Mouse (Mus musculus) CH12.LX (cell line): ENCODE measurements at regions not wholly inside any gene's neighbourhood (a gene's known extent, or its start where the extent isn't known, plus 50 kb on each side); places are given as distances from the start of the nearest gene placed in this dataset.

Experiments used
- DNase-seq: peaks from one replicate; pipeline ENCODE4 v3.0.0-alpha.2; 2013; ENCODE audit errors: extremely low read depth
- H3K27ac ChIP-seq: 2 replicates; pipeline ENCODE4 v1.5.1; 2012; ENCODE audit warnings: low read depth, mild to moderate bottlenecking, control low read depth, moderate library complexity; ENCODE audit not compliant: insufficient read depth
- H3K27me3 ChIP-seq: replicated peaks from 2 replicates; pipeline ENCODE3; 2012; ENCODE audit warnings: inconsistent platforms
- H3K36me3 ChIP-seq, 2 experiments: replicated peaks in 1 of 2; 2 replicates each; pipeline versions ENCODE3 to v1.6.1; 2012; ENCODE audit warnings: inconsistent platforms in 1 of 2, low read length in 1 of 2, mild to moderate bottlenecking in 1 of 2, mixed read lengths in 1 of 2, moderate library complexity in 1 of 2; ENCODE audit not compliant: control insufficient read depth in 1 of 2, insufficient read depth in 1 of 2
- H3K4me1 ChIP-seq, 2 experiments: 2 replicates each; pipeline ENCODE4 v1.6.1; 2012; ENCODE audit warnings: inconsistent platforms in 1 of 2, moderate library complexity in 1 of 2; ENCODE audit not compliant: insufficient read depth in 2 of 2, control insufficient read depth in 1 of 2
- H3K4me2 ChIP-seq: 2 replicates; pipeline ENCODE4 v1.6.1; 2012; ENCODE audit warnings: low read depth, mild to moderate bottlenecking, control low read depth; ENCODE audit not compliant: poor library complexity, insufficient read depth, severe bottlenecking
- H3K4me3 ChIP-seq, 3 experiments: fragments of 150-350 bp in 1 of 3; sonication (generic) in 1 of 3; replicated peaks in 1 of 3; 2 replicates each; pipeline versions ENCODE3 to v1.5.1; 2011 to 2012; ENCODE audit warnings: low read depth in 2 of 3, low read length in 2 of 3, mild to moderate bottlenecking in 2 of 3, moderate library complexity in 2 of 3, control low read depth in 1 of 3, improper control_type of control experiment in 1 of 3, inconsistent platforms in 1 of 3, mixed read lengths in 1 of 3; ENCODE audit not compliant: poor library complexity in 1 of 3
- H3K79me2 ChIP-seq: replicated peaks from 2 replicates; pipeline ENCODE4 v1.6.1; 2012; ENCODE audit warnings: mild to moderate bottlenecking, moderate library complexity; ENCODE audit not compliant: control insufficient read depth, poor library complexity, insufficient read depth, severe bottlenecking; ENCODE audit errors: extremely low read depth
- H3K9ac ChIP-seq: 2 replicates; pipeline ENCODE4 v1.6.1; 2012; ENCODE audit warnings: low read depth, mild to moderate bottlenecking, control low read depth, moderate library complexity; ENCODE audit not compliant: insufficient read depth
- H3K9me3 ChIP-seq: replicated peaks from 2 replicates; pipeline ENCODE3; 2012; ENCODE audit warnings: low read length, inconsistent platforms, mixed read lengths
- BHLHE40 ChIP-seq: IDR thresholded peaks from 2 replicates; pipeline ENCODE4 v1.6.1; 2011; ENCODE audit warnings: mild to moderate bottlenecking, low read depth, low read length, improper control_type of control experiment
- CHD1 ChIP-seq: IDR thresholded peaks from 2 replicates; pipeline ENCODE4 v1.6.1; 2012; ENCODE audit warnings: low read depth, low read length, improper control_type of control experiment, inconsistent platforms
- CTCF ChIP-seq, 2 experiments: IDR thresholded peaks in 1 of 2; conservative IDR thresholded peaks in 1 of 2; 2 replicates each; pipeline ENCODE4 v1.5.1; 2011 to 2012; ENCODE audit warnings: low read depth in 2 of 2, low read length in 2 of 2, improper control_type of control experiment in 1 of 2, inconsistent platforms in 1 of 2, mild to moderate bottlenecking in 1 of 2, moderate library complexity in 1 of 2
- E2F4 ChIP-seq: IDR thresholded peaks from 2 replicates; pipeline ENCODE4 v1.6.1; 2011; ENCODE audit warnings: low read depth, low read length, improper control_type of control experiment; ENCODE audit not compliant: insufficient replicate concordance
- EP300 ChIP-seq: IDR thresholded peaks from 2 replicates; pipeline ENCODE4 v1.6.1; 2011; ENCODE audit warnings: low read length, improper control_type of control experiment
- JUN ChIP-seq: IDR thresholded peaks from 2 replicates; pipeline ENCODE4 v1.6.1; 2011; ENCODE audit warnings: low read depth, mild to moderate bottlenecking, low read length, improper control_type of control experiment, moderate library complexity; ENCODE audit not compliant: insufficient read depth
- MAX ChIP-seq: IDR thresholded peaks from 2 replicates; pipeline ENCODE4 v1.6.1; 2011; ENCODE audit warnings: low read length, improper control_type of control experiment
- MAZ ChIP-seq: IDR thresholded peaks from 2 replicates; pipeline ENCODE4 v1.6.1; 2012; ENCODE audit warnings: low read depth, mild to moderate bottlenecking, inconsistent platforms, low read length, improper control_type of control experiment, moderate library complexity
- MEF2A ChIP-seq: IDR thresholded peaks from 2 replicates; pipeline ENCODE4 v1.6.1; 2014; ENCODE audit warnings: low read depth, mild to moderate bottlenecking, inconsistent platforms, low read length, improper control_type of control experiment, borderline replicate concordance
- MXI1 ChIP-seq: IDR thresholded peaks from 2 replicates; pipeline ENCODE4 v1.6.1; 2011; ENCODE audit warnings: mild to moderate bottlenecking, low read depth, low read length, improper control_type of control experiment
- NRF1 ChIP-seq: IDR thresholded peaks from 2 replicates; pipeline ENCODE4 v1.6.1; 2014; ENCODE audit warnings: low read depth, mild to moderate bottlenecking, inconsistent platforms, low read length, improper control_type of control experiment, moderate library complexity
- POLR2A ChIP-seq: IDR thresholded peaks from 2 replicates; pipeline ENCODE4 v1.6.1; 2011; ENCODE audit warnings: low read depth, mild to moderate bottlenecking, improper control_type of control experiment, low read length
- TCF12 ChIP-seq: IDR thresholded peaks from 2 replicates; pipeline ENCODE4 v1.6.1; 2014; ENCODE audit warnings: low read depth, mild to moderate bottlenecking, inconsistent platforms, low read length, improper control_type of control experiment
- USF2 ChIP-seq: conservative IDR thresholded peaks from 2 replicates; pipeline ENCODE4 v1.6.1; 2011; ENCODE audit warnings: low read depth, low read length, improper control_type of control experiment
- ZC3H11A ChIP-seq: IDR thresholded peaks from 2 replicates; pipeline ENCODE4 v1.6.1; 2012; ENCODE audit warnings: low read depth, mild to moderate bottlenecking, inconsistent platforms, low read length, improper control_type of control experiment
- ZKSCAN1 ChIP-seq: IDR thresholded peaks from 2 replicates; pipeline ENCODE4 v1.6.1; 2012; ENCODE audit warnings: low read depth, inconsistent platforms, low read length, improper control_type of control experiment, borderline replicate concordance
- ZMIZ1 ChIP-seq: IDR thresholded peaks from 2 replicates; pipeline ENCODE4 v1.6.1; 2012; ENCODE audit warnings: low read depth, mild to moderate bottlenecking, inconsistent platforms, low read length, improper control_type of control experiment
- ZNF384 ChIP-seq: IDR thresholded peaks from 2 replicates; pipeline ENCODE4 v1.6.1; 2012; ENCODE audit warnings: low read depth, low read length, improper control_type of control experiment, inconsistent platforms
- dilution Hi-C: fragments of 300-500 bp; cut with MboI; formaldehyde crosslinking; loops from 2 replicates; pipeline ENCODE4 v1.14.3; 2020; ENCODE audit warnings: low sequenced_read_pairs; ENCODE audit not compliant: extremely low pct_unique_long_range_greater_than_20kb, extremely low pct_ligation_motif_present
- in situ Hi-C: fragments of 300-500 bp; cut with MboI; formaldehyde crosslinking; loops from 3 replicates; pipeline ENCODE4 v1.14.3; 2019; ENCODE audit warnings: low sequenced_read_pairs, low pct_ligation_motif_present, low pct_unique_long_range_greater_than_20kb, mixed read lengths

DNA sequence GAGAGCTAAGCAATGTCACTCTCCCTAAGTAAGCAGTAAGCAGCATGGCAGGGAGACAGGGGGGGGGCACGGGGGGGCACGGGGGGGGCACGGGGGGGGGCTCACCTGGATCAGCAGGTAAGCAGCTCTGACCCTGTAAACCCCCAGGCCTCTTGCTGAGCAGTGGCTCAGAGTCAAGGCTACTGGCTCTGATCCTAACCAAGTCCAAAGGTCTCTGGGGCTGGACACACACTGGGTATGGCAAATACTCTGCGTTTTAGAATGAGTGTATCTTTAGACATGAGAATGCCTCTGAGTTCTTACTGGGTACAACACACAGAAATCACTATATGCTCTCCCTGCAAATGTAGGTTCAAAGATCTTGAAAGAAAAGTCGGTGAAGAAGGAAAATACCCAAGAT, 136.5 kb downstream of the Barhl2 start:
- no peaks in the 10 kb centered on the region for H3K4me1 ChIP-seq
- H3K9me3 ChIP-seq: no peaks in the 10 kb centered on the region
- TF ChIP-seq ZC3H11A (no peak), CHD1 (no peak), MEF2A (no peak), TCF12 (no peak), MXI1 (no peak), POLR2A (no peak), CTCF (conservative IDR thresholded peaks at IDR 0.05 in 1 of 2, IDR thresholded peaks at IDR 0.05 in 1 of 2; ENCODE audit: low read depth in 2 of 2, low read length in 2 of 2) (no peak)
- no peak overlapping the region for H3K27ac ChIP-seq
- no peak overlapping the region for H3K4me2 ChIP-seq
- DNase-seq: no peak
- in situ Hi-C loops: no loop called here
- dilution Hi-C loops: no loop called here
- no peak overlapping the region for H3K9ac ChIP-seq
- H3K4me3 ChIP-seq: no peak overlapping the region
- H3K27me3 ChIP-seq: no peaks in the 10 kb centered on the region
- no peaks in the 10 kb centered on the region for H3K36me3 ChIP-seq
- no peaks in the 10 kb centered on the region for H3K79me2 ChIP-seq

DNA sequence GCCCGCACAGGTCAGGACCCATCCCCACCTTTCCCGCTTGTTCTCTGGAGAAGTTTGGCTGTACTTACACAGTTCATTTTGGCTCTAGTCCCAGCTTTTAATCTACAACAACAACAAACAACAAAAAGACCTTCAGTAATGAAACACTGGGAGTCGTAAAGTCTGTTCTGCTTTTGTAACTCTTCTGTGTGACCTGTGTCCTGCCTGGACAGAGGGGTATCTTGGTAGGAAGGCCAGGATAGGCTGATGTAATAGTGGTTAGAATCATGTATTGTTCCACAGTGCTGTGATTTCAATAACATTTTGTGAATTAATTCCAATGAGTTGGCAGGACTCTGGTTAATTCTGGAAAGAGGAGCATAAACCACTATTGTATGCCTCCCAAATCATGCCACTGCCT, 136.9 kb downstream of the Barhl2 start:
- DNase-seq: no peak
- H3K4me3 ChIP-seq: no peak overlapping the region
- H3K9ac ChIP-seq: no peak overlapping the region
- TF ChIP-seq E2F4 (no peak), BHLHE40 (no peak), NRF1 (no peak), MAZ (no peak), ZNF384 (no peak), ZC3H11A (no peak)
- TF ChIP-seq, all 38 proteins: peak for 0
- H3K4me2 ChIP-seq: no peak overlapping the region
- in situ Hi-C loops: no loop called here
- no peaks in the 10 kb centered on the region for H3K36me3 ChIP-seq
- no peaks in the 10 kb centered on the region for H3K4me1 ChIP-seq
- no peaks in the 10 kb centered on the region for H3K9me3 ChIP-seq
- H3K79me2 ChIP-seq: no peaks in the 10 kb centered on the region
- dilution Hi-C loops: no loop called here
- no peak overlapping the region for H3K27ac ChIP-seq
- H3K27me3 ChIP-seq: no peaks in the 10 kb centered on the region

DNA sequence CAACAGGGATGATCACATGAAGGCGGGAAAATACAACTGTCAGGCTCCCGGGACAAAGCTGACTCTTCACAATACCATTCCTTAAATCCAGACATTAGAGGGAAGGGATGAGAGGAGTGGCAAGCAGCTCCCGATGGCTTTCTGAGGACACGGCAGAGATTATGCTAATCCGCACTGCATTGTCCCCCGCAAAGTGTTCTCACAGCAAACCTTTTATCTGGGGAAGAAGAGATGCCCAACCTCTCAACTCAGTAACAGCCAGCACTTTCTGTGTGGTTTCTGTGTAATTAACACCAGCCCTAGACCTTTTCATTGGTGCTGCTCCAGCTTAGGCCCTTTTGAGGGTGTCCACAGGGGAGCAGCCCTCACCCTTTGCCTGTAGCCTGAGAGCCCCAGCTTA, 137.9 kb downstream of the Barhl2 start:
- Histone ChIP-seq H3K4me2 (no peak overlapping the region), H3K27me3 (no peaks in the 10 kb centered on the region), H3K9me3 (no peaks in the 10 kb centered on the region), H3K4me3 (no peak overlapping the region), H3K4me1 (no peaks in the 10 kb centered on the region), H3K36me3 (no peaks in the 10 kb centered on the region), H3K9ac (no peak overlapping the region), H3K27ac (no peak overlapping the region), H3K79me2 (no peaks in the 10 kb centered on the region)
- no peak for DNase-seq
- TF ChIP-seq ZKSCAN1: no peak
- no peak for TF ChIP-seq ZNF384
- no peak for TF ChIP-seq EP300
- TF ChIP-seq MEF2A: no peak
- TF ChIP-seq ZMIZ1: no peak
- no peak for TF ChIP-seq JUN
- TF ChIP-seq BHLHE40: no peak
- TF ChIP-seq MAZ: no peak
- TF ChIP-seq MAX: no peak
- TF ChIP-seq USF2: no peak
- no peak for TF ChIP-seq TCF12
- TF ChIP-seq POLR2A: no peak
- no peak for TF ChIP-seq CTCF (conservative IDR thresholded peaks at IDR 0.05 in 1 of 2, IDR thresholded peaks at IDR 0.05 in 1 of 2; ENCODE audit: low read depth in 2 of 2, low read length in 2 of 2)
- dilution Hi-C loops: no loop called here
- in situ Hi-C loops: no loop called here
